Mouse (Mus musculus) liver, embryonic 13.5 days (tissue): ENCODE measurements at regions not wholly inside any gene's neighbourhood (a gene's known extent, or its start where the extent isn't known, plus 50 kb on each side); places are given as distances from the start of the nearest gene placed in this dataset.

ENCODE experiments used
- ATAC-seq: fragments of 200-750 bp; cut with Nextera tagmentation; 2 replicates; pipeline ENCODE4 v1.8.0; 2017; ENCODE audit warnings: low read depth, mild to moderate bottlenecking, moderate number of reproducible peaks, moderate library complexity
- DNase-seq: peaks from one replicate; pipeline ENCODE4 v3.0.0; 2022
- H3K27ac ChIP-seq: fragments of 300-500 bp; sonication (generic); 2 replicates; pipeline ENCODE4 v1.5.1; 2015; ENCODE audit warnings: moderate library complexity, mild to moderate bottlenecking, inconsistent platforms
- H3K27me3 ChIP-seq: fragments of 300-500 bp; sonication (generic); 2 replicates; pipeline ENCODE4 v1.6.1; 2015; ENCODE audit warnings: mild to moderate bottlenecking, inconsistent platforms
- H3K36me3 ChIP-seq: fragments of 300-500 bp; sonication (generic); 2 replicates; pipeline ENCODE4 v1.6.1; 2015; ENCODE audit warnings: mild to moderate bottlenecking, inconsistent platforms
- H3K4me1 ChIP-seq: fragments of 300-500 bp; sonication (generic); replicated peaks from 2 replicates; pipeline ENCODE4 v1.6.1; 2015; ENCODE audit warnings: inconsistent platforms
- H3K4me2 ChIP-seq: fragments of 300-500 bp; sonication (generic); 2 replicates; pipeline ENCODE4 v1.6.1; 2015; ENCODE audit warnings: inconsistent platforms, mild to moderate bottlenecking, moderate library complexity
- H3K4me3 ChIP-seq: fragments of 300-500 bp; sonication (generic); replicated peaks from 2 replicates; pipeline ENCODE4 v1.5.1; 2015; ENCODE audit warnings: mild to moderate bottlenecking, inconsistent platforms
- H3K9ac ChIP-seq: fragments of 300-500 bp; sonication (generic); 2 replicates; pipeline ENCODE4 v1.6.1; 2015; ENCODE audit warnings: mild to moderate bottlenecking, inconsistent platforms
- H3K9me3 ChIP-seq: fragments of 300-500 bp; sonication (generic); replicated peaks from 2 replicates; pipeline ENCODE4 v1.6.1; 2016; ENCODE audit warnings: inconsistent platforms
- WGBS: fragments of 180-500 bp; shearing (Covaris S2); methylation state at CpG from one replicate; pipeline ENCODE4 v1.1.7; 2015; ENCODE audit not compliant: insufficient replicate concordance; 5-methylcytosine and 5-hydroxymethylcytosine counted together

GRCm38 (mm10) chr3:52494924-52495323, 226.8 kb downstream of the Foxo1 start:
- H3K4me1 ChIP-seq, result no peaks in the 10 kb centered on the region
- ATAC-seq (no peak), DNase-seq (no peak)
- no peak overlapping the region for H3K4me2 ChIP-seq
- H3K27ac ChIP-seq, result no peak overlapping the region
- H3K27me3 ChIP-seq, result no peaks in the 10 kb centered on the region
- no peak overlapping the region for H3K4me3 ChIP-seq
- no peaks in the 10 kb centered on the region for H3K36me3 ChIP-seq
- no peak overlapping the region for H3K9ac ChIP-seq
- 59% methylated on average over 2 of the region's 2 CpGs for WGBS
- H3K9me3 ChIP-seq, result no peaks in the 10 kb centered on the region

DNA sequence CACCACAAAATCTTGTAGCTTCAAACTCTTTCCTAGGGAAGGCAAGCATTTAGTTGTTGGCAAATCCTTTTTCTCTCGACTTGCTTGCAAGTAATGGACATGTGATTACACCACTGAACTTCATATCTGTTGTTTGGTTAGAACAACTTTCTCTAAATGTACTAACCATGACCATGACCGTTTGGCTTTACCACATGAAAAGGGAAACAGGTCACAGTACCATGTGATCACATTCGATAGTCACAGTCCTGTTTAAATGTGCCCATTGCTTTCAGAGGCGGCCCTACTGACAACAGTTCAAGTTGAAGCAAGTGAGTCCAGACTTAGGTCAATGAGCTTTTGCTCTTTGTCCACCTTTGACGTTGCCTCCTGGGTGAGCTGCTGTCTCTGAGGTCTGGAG, 211.1 kb downstream of the Foxo1 start:
- H3K9me3 ChIP-seq, result no peaks in the 10 kb centered on the region
- no peaks in the 10 kb centered on the region for H3K36me3 ChIP-seq
- H3K27me3 ChIP-seq, result no peaks in the 10 kb centered on the region
- ATAC-seq, result no peak
- no peak overlapping the region for H3K27ac ChIP-seq
- WGBS, result 51% methylated on average over 5 of the region's 5 CpGs
- no peak overlapping the region for H3K9ac ChIP-seq
- DNase-seq, result no peak
- H3K4me1 ChIP-seq, result no peaks in the 10 kb centered on the region
- H3K4me3 ChIP-seq, result no peak overlapping the region
- H3K4me2 ChIP-seq, result no peak overlapping the region

GRCm38 (mm10) chr3:52469900-52470299, 201.8 kb downstream of the Foxo1 start:
- Histone ChIP-seq H3K9ac (no peak overlapping the region), H3K4me1 (no peaks in the 10 kb centered on the region), H3K4me2 (no peak overlapping the region), H3K9me3 (no peaks in the 10 kb centered on the region), H3K4me3 (no peak overlapping the region), H3K36me3 (no peaks in the 10 kb centered on the region), H3K27ac (no peak overlapping the region), H3K27me3 (no peaks in the 10 kb centered on the region)
- ATAC-seq, result no peak
- 55% methylated on average over 4 of the region's 4 CpGs for WGBS
- no peak for DNase-seq

- H3K27me3 ChIP-seq, result no peaks in the 10 kb centered on the region
- ATAC-seq (no peak), DNase-seq (no peak)
- no peaks in the 10 kb centered on the region for H3K4me1 ChIP-seq
- no peaks in the 10 kb centered on the region for H3K9me3 ChIP-seq
- H3K36me3 ChIP-seq, result no peaks in the 10 kb centered on the region
- no peak overlapping the region for H3K4me3 ChIP-seq
- H3K4me2 ChIP-seq, result no peak overlapping the region
- H3K27ac ChIP-seq, result no peak overlapping the region
- no peak overlapping the region for H3K9ac ChIP-seq
- 55% methylated on average over 5 of the region's 5 CpGs for WGBS
Measured at GRCm38 (mm10) chr3:52469397-52469796, 201.3 kb downstream of the Foxo1 start.

DNA sequence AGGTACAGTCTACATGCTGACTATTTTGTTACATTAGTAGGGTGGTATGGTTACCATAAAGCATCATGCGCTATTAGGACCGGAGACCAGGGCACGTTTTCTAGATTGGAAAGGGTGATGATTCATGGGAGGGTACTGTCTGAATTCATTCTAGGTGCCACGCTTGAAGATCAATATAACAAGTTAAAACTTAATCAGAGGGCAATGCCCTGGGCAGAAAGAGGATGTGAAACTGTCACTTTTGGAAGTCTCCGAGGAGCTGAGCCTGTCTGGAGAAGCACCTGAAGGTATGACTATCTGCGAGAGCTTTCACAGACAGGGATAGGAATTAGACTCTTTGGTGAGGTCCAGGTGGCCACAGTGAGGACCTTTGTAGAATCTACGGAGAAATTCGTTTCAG, 200.2 kb downstream of the Foxo1 start:
- DNase-seq, result no peak
- WGBS, result 75% methylated on average over 8 of the region's 8 CpGs
- Histone ChIP-seq H3K27ac (no peak overlapping the region), H3K9me3 (no peaks in the 10 kb centered on the region), H3K27me3 (no peaks in the 10 kb centered on the region), H3K4me1 (no peaks in the 10 kb centered on the region), H3K4me3 (no peak overlapping the region), H3K9ac (no peak overlapping the region), H3K36me3 (no peaks in the 10 kb centered on the region), H3K4me2 (no peak overlapping the region)
- ATAC-seq, result no peak

DNA sequence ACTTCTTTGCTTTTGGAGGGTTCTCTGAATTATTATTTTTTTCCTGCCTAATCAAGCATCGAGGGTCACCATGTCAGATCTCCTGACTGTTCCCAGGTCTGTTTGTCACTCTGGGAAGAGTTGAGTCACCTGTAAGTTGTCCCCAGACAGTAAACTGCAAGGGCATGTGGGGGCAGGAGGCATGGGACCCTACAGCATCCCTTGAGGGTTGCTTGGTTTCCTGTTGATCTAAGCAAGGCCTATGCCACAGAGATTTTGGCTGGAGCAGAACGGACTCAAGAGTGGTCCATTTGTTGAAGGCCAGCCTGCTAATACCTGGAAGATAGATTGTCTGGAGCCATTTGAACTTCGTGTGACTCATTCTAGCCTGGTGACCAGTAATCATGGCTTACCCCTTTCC, 199.7 kb downstream of the Foxo1 start:
- WGBS, result 57% methylated on average over 3 of the region's 3 CpGs
- Histone ChIP-seq H3K27ac (no peak overlapping the region), H3K9me3 (no peaks in the 10 kb centered on the region), H3K36me3 (no peaks in the 10 kb centered on the region), H3K4me1 (no peaks in the 10 kb centered on the region), H3K9ac (no peak overlapping the region), H3K4me2 (no peak overlapping the region), H3K4me3 (no peak overlapping the region), H3K27me3 (no peaks in the 10 kb centered on the region)
- no peak for DNase-seq
- ATAC-seq, result no peak

GRCm38 (mm10) chr3:52466984-52467565, 198.9 kb downstream of the Foxo1 start:
- Histone ChIP-seq H3K4me2 (no peak overlapping the region), H3K4me3 (no peak overlapping the region), H3K9me3 (no peaks in the 10 kb centered on the region), H3K27ac (no peak overlapping the region), H3K9ac (no peak overlapping the region), H3K4me1 (no peaks in the 10 kb centered on the region), H3K27me3 (no peaks in the 10 kb centered on the region), H3K36me3 (no peaks in the 10 kb centered on the region)
- DNase-seq (no peak), ATAC-seq (no peak)
- 70% methylated on average over 11 of the region's 11 CpGs for WGBS

DNA sequence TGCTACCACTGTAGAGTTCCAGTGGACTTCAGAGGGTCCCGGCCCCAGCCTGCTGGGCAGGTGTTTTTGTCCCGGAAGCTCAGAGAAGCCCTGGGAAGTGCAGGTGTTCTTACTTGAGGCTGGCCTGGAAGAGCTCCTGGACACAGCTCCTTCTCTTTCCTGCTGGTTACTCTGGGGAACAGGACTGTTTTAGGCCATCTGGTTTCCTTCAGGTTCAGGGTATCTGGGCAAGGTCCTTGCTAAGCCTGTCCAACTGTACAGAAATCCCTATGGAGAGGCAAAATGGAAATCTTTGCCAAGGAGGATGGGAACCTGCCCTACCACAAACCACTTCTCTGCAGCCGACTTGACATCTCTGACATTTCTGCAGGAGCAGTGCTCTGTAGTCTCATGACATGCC, 198.4 kb downstream of the Foxo1 start:
- no peak for DNase-seq
- WGBS, result 70% methylated on average over 3 of the region's 3 CpGs

DNA sequence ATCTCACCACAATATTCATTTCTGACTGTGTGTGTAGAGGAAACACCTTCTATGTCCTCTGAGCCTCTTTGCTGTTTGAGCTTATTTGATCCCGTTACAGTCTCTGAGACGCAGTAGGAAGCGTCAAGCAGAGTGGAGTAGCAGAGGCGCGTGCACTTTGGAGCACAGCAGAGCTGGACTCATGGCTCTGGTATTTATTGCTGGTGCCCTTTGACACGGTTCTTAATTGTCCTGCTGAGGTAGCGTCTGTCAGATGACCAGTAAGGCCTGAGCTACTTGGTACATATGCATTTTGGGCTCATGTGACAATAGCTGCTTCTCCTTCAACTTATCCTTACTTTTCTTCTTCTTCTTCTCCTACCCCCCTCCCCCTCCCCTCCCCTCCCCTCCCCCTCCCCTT, 195.8 kb downstream of the Foxo1 start:
- no peak for DNase-seq
- no peak for ATAC-seq
- H3K27ac ChIP-seq, result no peak overlapping the region
- WGBS, result 65% methylated on average over 7 of the region's 7 CpGs
- no peak overlapping the region for H3K4me3 ChIP-seq
- no peak overlapping the region for H3K4me2 ChIP-seq
- H3K9me3 ChIP-seq, result no peaks in the 10 kb centered on the region
- no peaks in the 10 kb centered on the region for H3K27me3 ChIP-seq
- no peaks in the 10 kb centered on the region for H3K36me3 ChIP-seq
- H3K9ac ChIP-seq, result no peak overlapping the region
- no peaks in the 10 kb centered on the region for H3K4me1 ChIP-seq

More for the DNA sequence above, 198.4 kb downstream of the Foxo1 start:
- no peak overlapping the region for H3K27ac ChIP-seq
- H3K27me3 ChIP-seq, result no peaks in the 10 kb centered on the region
- no peak overlapping the region for H3K4me3 ChIP-seq
- H3K4me2 ChIP-seq, result no peak overlapping the region
- no peaks in the 10 kb centered on the region for H3K9me3 ChIP-seq
- H3K9ac ChIP-seq, result no peak overlapping the region
- no peak for ATAC-seq
- no peaks in the 10 kb centered on the region for H3K36me3 ChIP-seq
- no peaks in the 10 kb centered on the region for H3K4me1 ChIP-seq

DNA sequence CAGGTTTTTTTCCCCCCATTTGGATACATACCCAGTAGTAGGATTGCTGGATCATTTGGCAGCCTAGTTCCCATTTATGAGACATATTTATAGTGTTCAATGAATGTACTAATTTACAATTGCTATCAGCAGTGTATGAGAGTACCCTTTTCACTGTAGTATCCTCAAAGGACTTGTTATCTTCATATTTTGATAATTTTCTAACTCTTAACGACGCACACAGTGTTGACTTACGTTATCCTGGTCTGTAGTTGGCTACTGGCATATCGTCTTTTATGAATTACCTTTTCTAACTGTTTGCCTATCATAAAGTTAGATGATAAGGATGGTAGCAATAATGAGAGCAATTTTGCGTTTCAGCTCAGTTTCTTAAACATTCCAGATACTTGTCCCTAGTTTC, 186.8 kb downstream of the Foxo1 start:
- Histone ChIP-seq H3K27me3 (no peaks in the 10 kb centered on the region), H3K4me2 (no peak overlapping the region), H3K4me3 (no peak overlapping the region), H3K4me1 (no peaks in the 10 kb centered on the region; the same call in 1 of the 2 replicates), H3K9ac (no peak overlapping the region), H3K27ac (no peak overlapping the region), H3K9me3 (no peaks in the 10 kb centered on the region), H3K36me3 (no peaks in the 10 kb centered on the region)
- ATAC-seq (no peak), DNase-seq (no peak)
- WGBS, result 62% methylated on average over 5 of the region's 5 CpGs

DNA sequence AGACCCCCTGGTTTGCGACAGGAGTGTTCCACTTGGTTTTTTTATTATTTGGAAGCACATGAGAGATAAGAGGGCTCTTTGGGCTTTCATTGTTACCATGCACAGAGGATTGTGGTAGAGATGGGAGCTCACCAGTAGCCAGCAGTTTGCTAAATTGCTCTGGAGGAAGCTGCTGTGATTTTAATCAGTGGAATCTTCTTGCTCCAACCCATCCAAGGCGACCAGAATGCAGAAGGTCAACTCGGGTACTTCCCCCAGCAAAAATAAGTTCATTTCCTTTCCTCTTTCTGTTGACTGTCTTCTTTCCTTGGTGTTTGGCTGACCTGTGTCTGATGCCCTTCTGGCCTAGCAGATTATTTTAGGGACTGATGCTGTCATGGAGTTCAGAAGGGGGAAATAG, 184.9 kb downstream of the Foxo1 start:
- Histone ChIP-seq H3K4me3 (no peak overlapping the region), H3K9me3 (no peaks in the 10 kb centered on the region), H3K4me1 (no peaks in the 10 kb centered on the region; the same call in 1 of the 2 replicates), H3K9ac (no peak overlapping the region), H3K27me3 (no peaks in the 10 kb centered on the region), H3K4me2 (no peak overlapping the region), H3K27ac (no peak overlapping the region), H3K36me3 (no peaks in the 10 kb centered on the region)
- ATAC-seq (no peak), DNase-seq (no peak)
- WGBS, result 38% methylated on average over 3 of the region's 3 CpGs

- no peak for DNase-seq
- Histone ChIP-seq H3K27me3 (no peaks in the 10 kb centered on the region), H3K4me2 (no peak overlapping the region), H3K27ac (no peak overlapping the region), H3K9me3 (no peaks in the 10 kb centered on the region), H3K9ac (no peak overlapping the region), H3K4me3 (no peak overlapping the region), H3K36me3 (no peaks in the 10 kb centered on the region), H3K4me1 (no peaks in the 10 kb centered on the region; the same call in 1 of the 2 replicates)
- 42% methylated on average over 5 of the region's 5 CpGs for WGBS
- no peak for ATAC-seq
Measured at GRCm38 (mm10) chr3:52452345-52452744, 184.2 kb downstream of the Foxo1 start.
